Mouse (Mus musculus) heart, adult 11 months (tissue): ENCODE data around the gene Ctnnal1.
A peak's percentile ranks its signal among the peaks of the same experiment; 100 is the strongest.

ENCODE experiments used
- DNase-seq: peaks from one replicate; pipeline ENCODE4 v3.0.0; 2022

Ctnnal1 gene

GRCm38 (mm10) chr4:56865003-56865511 lies at the start of gene Ctnnal1:
TSS of gene Ctnnal1 (minus strand) at chr4:56865188.
- peak; percentile 99 for DNase-seq

- no peak for DNase-seq
Observed at GRCm38 (mm10) chr4:56914761-56915160, 49.8 kb upstream of the Ctnnal1 start.

GRCm38 (mm10) chr4:56914338-56914737 lies 49.4 kb upstream of the Ctnnal1 start:
- peak; percentile 60 for DNase-seq

- peak; percentile 63 for DNase-seq
Observed at GRCm38 (mm10) chr4:56912382-56913001, 47.5 kb upstream of the Ctnnal1 start.

GRCm38 (mm10) chr4:56909568-56909967 lies 44.6 kb upstream of the Ctnnal1 start:
- DNase-seq, result no peak

GRCm38 (mm10) chr4:56907671-56908070 lies 42.7 kb upstream of the Ctnnal1 start:
- peak; percentile 44 for DNase-seq

- DNase-seq, result no peak
Observed at GRCm38 (mm10) chr4:56906926-56907325, 41.9 kb upstream of the Ctnnal1 start.

- no peak for DNase-seq
Observed at GRCm38 (mm10) chr4:56905507-56905906, 40.5 kb upstream of the Ctnnal1 start.

- DNase-seq, result no peak
Observed at GRCm38 (mm10) chr4:56901671-56902070, 36.7 kb upstream of the Ctnnal1 start.

- DNase-seq, result no peak
Observed at GRCm38 (mm10) chr4:56899216-56899615, 34.2 kb upstream of the Ctnnal1 start.

- DNase-seq, result no peak
Observed at GRCm38 (mm10) chr4:56897511-56897910, 32.5 kb upstream of the Ctnnal1 start.

- DNase-seq, result no peak
Observed at GRCm38 (mm10) chr4:56894196-56894595, 29.2 kb upstream of the Ctnnal1 start.

GRCm38 (mm10) chr4:56892501-56893115 lies 27.6 kb upstream of the Ctnnal1 start:
- no peak for DNase-seq

- peak; percentile 90 for DNase-seq
Observed at GRCm38 (mm10) chr4:56888483-56888882, 23.5 kb upstream of the Ctnnal1 start.

GRCm38 (mm10) chr4:56886286-56886979 lies 21.4 kb upstream of the Ctnnal1 start:
- no peak for DNase-seq

- peak; percentile 94 for DNase-seq
Observed at GRCm38 (mm10) chr4:56880036-56880703, 15.2 kb upstream of the Ctnnal1 start.

GRCm38 (mm10) chr4:56878971-56879370 lies 14.0 kb upstream of the Ctnnal1 start:
- DNase-seq, result no peak

GRCm38 (mm10) chr4:56870541-56870940 lies 5.6 kb upstream of the Ctnnal1 start:
- DNase-seq, result peak; percentile 55

- no peak for DNase-seq
Observed at GRCm38 (mm10) chr4:56867761-56868160, 2.8 kb upstream of the Ctnnal1 start.

- peak; percentile 94 for DNase-seq
Observed at GRCm38 (mm10) chr4:56865971-56866370, 983 bp upstream of the Ctnnal1 start.

GRCm38 (mm10) chr4:56864417-56865001 lies 479 bp downstream of the Ctnnal1 start:
- peak; percentile 95 for DNase-seq

GRCm38 (mm10) chr4:56864016-56864415 lies 972 bp downstream of the Ctnnal1 start:
- no peak for DNase-seq

- DNase-seq, result no peak
Observed at GRCm38 (mm10) chr4:56861551-56861950, 3.4 kb downstream of the Ctnnal1 start.
